Mouse (Mus musculus): ENCODE data around the gene Dusp23. TPM values are rescaled to one million over a fixed set of nuclear protein-coding genes. Genes with fewer than 3 reads are reported as not detected.
A peak's percentile ranks its signal among the peaks of the same experiment; 100 is the strongest.

Gene Dusp23
- polyA plus RNA-seq, 1 experiment = 10.0 TPM

- no peak for TF ChIP-seq GATA1 (IDR thresholded peaks at IDR 0.05; ENCODE audit: borderline replicate concordance, low read length)
- TF ChIP-seq FLI1 (IDR thresholded peaks at IDR 0.05; ENCODE audit: low read length) = no peak
Observed at GRCm38 (mm10) chr1:172651288-172651987, 18.7 kb upstream of the Dusp23 start.

GRCm38 (mm10) chr1:172650519-172651287 lies 17.9 kb upstream of the Dusp23 start:
- H3K9me3 ChIP-seq = no peaks in the 10 kb centered on the region
- TF ChIP-seq GATA1 (IDR thresholded peaks at IDR 0.05; ENCODE audit: borderline replicate concordance, low read length) (no peak), FLI1 (IDR thresholded peaks at IDR 0.05; ENCODE audit: low read length) (no peak)
- peaks cover 12% of the 10 kb centered on the region for H3K4me1 ChIP-seq
- peaks cover 10% of the 10 kb centered on the region for H3K27me3 ChIP-seq (replicated peaks)
- no peak overlapping the region for H3K4me3 ChIP-seq (replicated peaks)
- H3K36me3 ChIP-seq (replicated peaks; ENCODE audit: low read length) = no peaks in the 10 kb centered on the region

More at GRCm38 (mm10) chr1:172651288-172651987, 18.7 kb upstream of the Dusp23 start:
- Histone ChIP-seq H3K4me1 (peaks cover 12% of the 10 kb centered on the region), H3K4me3 (replicated peaks) (no peak overlapping the region), H3K36me3 (replicated peaks; ENCODE audit: low read length) (no peaks in the 10 kb centered on the region), H3K9me3 (no peaks in the 10 kb centered on the region), H3K27me3 (replicated peaks) (peaks cover 13% of the 10 kb centered on the region)

- Histone ChIP-seq H3K36me3 (replicated peaks; ENCODE audit: low read length) (no peaks in the 10 kb centered on the region), H3K4me3 (replicated peaks) (no peak overlapping the region), H3K9me3 (no peaks in the 10 kb centered on the region), H3K27me3 (replicated peaks) (peaks cover 13% of the 10 kb centered on the region), H3K4me1 (peaks cover 12% of the 10 kb centered on the region)
- TF ChIP-seq FLI1 (IDR thresholded peaks at IDR 0.05; ENCODE audit: low read length) = no peak
- TF ChIP-seq GATA1 (IDR thresholded peaks at IDR 0.05; ENCODE audit: borderline replicate concordance, low read length) = no peak
Observed at GRCm38 (mm10) chr1:172649396-172649795, 16.6 kb upstream of the Dusp23 start.

- Histone ChIP-seq H3K9me3 (no peaks in the 10 kb centered on the region), H3K36me3 (replicated peaks; ENCODE audit: low read length) (no peaks in the 10 kb centered on the region), H3K4me3 (replicated peaks) (no peak overlapping the region), H3K4me1 (no peaks in the 10 kb centered on the region), H3K27me3 (replicated peaks) (peaks cover 13% of the 10 kb centered on the region)
- no peak for TF ChIP-seq FLI1 (IDR thresholded peaks at IDR 0.05; ENCODE audit: low read length)
- TF ChIP-seq GATA1 (IDR thresholded peaks at IDR 0.05; ENCODE audit: borderline replicate concordance, low read length) = no peak
Observed at GRCm38 (mm10) chr1:172647236-172647635, 14.5 kb upstream of the Dusp23 start.

GRCm38 (mm10) chr1:172638781-172639180 lies 6.0 kb upstream of the Dusp23 start:
- H3K4me1 ChIP-seq = peaks cover 21% of the 10 kb centered on the region
- H3K4me3 ChIP-seq (replicated peaks) = no peak overlapping the region
- no peak for TF ChIP-seq FLI1 (IDR thresholded peaks at IDR 0.05; ENCODE audit: low read length)
- no peak for TF ChIP-seq GATA1 (IDR thresholded peaks at IDR 0.05; ENCODE audit: borderline replicate concordance, low read length)
- H3K9me3 ChIP-seq = peaks cover 3% of the 10 kb centered on the region
- H3K36me3 ChIP-seq (replicated peaks; ENCODE audit: low read length) = no peaks in the 10 kb centered on the region
- H3K27me3 ChIP-seq (replicated peaks) = peaks cover 10% of the 10 kb centered on the region

DNA sequence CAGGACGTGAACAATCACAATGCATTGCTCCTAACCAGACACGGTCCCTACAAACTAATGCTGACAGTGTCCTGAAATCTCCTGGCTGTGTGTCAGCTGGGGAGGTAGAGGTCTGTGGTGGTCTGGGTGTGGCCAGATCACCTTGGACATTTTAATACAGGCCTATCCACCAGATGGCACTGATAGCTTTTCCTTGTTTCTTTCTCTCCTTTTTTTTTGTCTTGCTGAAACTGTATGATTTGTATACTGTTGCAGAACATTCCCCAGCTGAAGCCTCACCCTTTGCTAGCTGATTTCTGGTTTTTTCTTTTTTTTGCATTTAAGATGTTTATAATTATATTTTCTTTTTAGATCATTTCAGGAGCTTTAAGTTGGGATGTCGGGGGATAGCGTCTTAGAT lies 5.0 kb upstream of the Dusp23 start:
- Histone ChIP-seq H3K36me3 (replicated peaks; ENCODE audit: low read length) (no peaks in the 10 kb centered on the region), H3K4me1 (peaks cover 25% of the 10 kb centered on the region), H3K4me3 (replicated peaks) (no peak overlapping the region), H3K9me3 (peaks cover 3% of the 10 kb centered on the region), H3K27me3 (replicated peaks) (peaks cover 10% of the 10 kb centered on the region)
- no peak for TF ChIP-seq FLI1 (IDR thresholded peaks at IDR 0.05; ENCODE audit: low read length)
- no peak for TF ChIP-seq GATA1 (IDR thresholded peaks at IDR 0.05; ENCODE audit: borderline replicate concordance, low read length)

- no peak for TF ChIP-seq FLI1 (IDR thresholded peaks at IDR 0.05; ENCODE audit: low read length)
- no peak for TF ChIP-seq GATA1 (IDR thresholded peaks at IDR 0.05; ENCODE audit: borderline replicate concordance, low read length)
- no peaks in the 10 kb centered on the region for H3K36me3 ChIP-seq (replicated peaks; ENCODE audit: low read length)
- peaks cover 3% of the 10 kb centered on the region for H3K9me3 ChIP-seq
- H3K4me3 ChIP-seq (replicated peaks) = no peak overlapping the region
- peaks cover 10% of the 10 kb centered on the region for H3K27me3 ChIP-seq (replicated peaks)
- H3K4me1 ChIP-seq = peaks cover 29% of the 10 kb centered on the region
Observed at GRCm38 (mm10) chr1:172636266-172636665, 3.5 kb upstream of the Dusp23 start.

DNA sequence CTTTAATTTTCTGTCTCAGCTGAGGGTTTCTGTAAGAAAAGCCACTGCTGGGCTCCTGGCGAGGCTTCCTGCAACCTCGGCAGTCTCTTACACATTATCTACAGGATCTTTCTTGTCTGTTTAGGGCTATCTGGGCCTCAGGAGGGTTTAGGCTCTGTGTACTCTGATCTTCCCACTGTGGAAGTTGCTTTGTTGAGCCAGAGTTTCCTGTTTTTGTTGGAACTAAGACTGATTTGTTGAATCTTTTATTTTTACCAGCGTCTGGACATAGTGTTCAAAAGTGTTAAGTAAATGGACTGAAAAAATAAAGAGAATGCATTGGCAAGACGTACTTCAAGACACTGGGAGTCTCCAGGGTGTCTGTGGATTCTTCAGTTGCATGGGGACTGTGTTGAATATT lies 2.5 kb upstream of the Dusp23 start:
- TF ChIP-seq GATA1 (IDR thresholded peaks at IDR 0.05; ENCODE audit: borderline replicate concordance, low read length) = no peak
- no peak for TF ChIP-seq FLI1 (IDR thresholded peaks at IDR 0.05; ENCODE audit: low read length)
- H3K36me3 ChIP-seq (replicated peaks; ENCODE audit: low read length) = no peaks in the 10 kb centered on the region
- peaks cover 29% of the 10 kb centered on the region for H3K4me1 ChIP-seq
- H3K9me3 ChIP-seq = peaks cover 3% of the 10 kb centered on the region
- H3K4me3 ChIP-seq (replicated peaks) = no peak overlapping the region
- H3K27me3 ChIP-seq (replicated peaks) = peaks cover 8% of the 10 kb centered on the region

- Histone ChIP-seq H3K4me3 (replicated peaks) (no peak overlapping the region), H3K36me3 (replicated peaks; ENCODE audit: low read length) (no peaks in the 10 kb centered on the region), H3K27me3 (replicated peaks) (peaks cover 8% of the 10 kb centered on the region), H3K4me1 (peaks cover 29% of the 10 kb centered on the region), H3K9me3 (peaks cover 3% of the 10 kb centered on the region)
- TF ChIP-seq FLI1 (IDR thresholded peaks at IDR 0.05; ENCODE audit: low read length) = no peak
Observed at GRCm38 (mm10) chr1:172634136-172634535, 1.4 kb upstream of the Dusp23 start.

DNA sequence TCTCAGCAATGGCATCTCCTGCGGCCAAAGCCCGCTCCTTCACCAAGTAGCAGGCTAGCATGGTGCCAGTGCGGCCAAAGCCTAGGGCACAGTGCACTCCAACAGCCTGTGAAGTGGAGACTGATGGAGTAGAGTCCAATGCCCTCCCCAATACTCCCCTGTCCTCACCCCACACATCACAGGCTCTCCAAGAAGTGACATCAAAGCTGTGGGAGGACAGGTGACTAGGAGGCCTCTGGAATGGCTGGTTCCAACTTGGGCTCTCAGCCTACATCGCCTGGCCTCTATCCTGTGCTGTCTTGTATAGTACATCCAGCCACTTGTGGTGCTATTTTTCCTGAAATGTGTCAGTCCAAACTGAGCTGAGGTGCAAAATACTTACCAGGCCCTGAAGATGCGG lies 1.0 kb downstream of the Dusp23 start:
- peaks cover 29% of the 10 kb centered on the region for H3K4me1 ChIP-seq
- no peak for TF ChIP-seq GATA1 (IDR thresholded peaks at IDR 0.05; ENCODE audit: borderline replicate concordance, low read length)
- TF ChIP-seq FLI1 (IDR thresholded peaks at IDR 0.05; ENCODE audit: low read length) = no peak
- peaks cover 19% of the 10 kb centered on the region for H3K9me3 ChIP-seq
- peak overlapping the region; percentile 18 for H3K4me3 ChIP-seq (replicated peaks)
- peaks cover 5% of the 10 kb centered on the region for H3K27me3 ChIP-seq (replicated peaks)
- no peaks in the 10 kb centered on the region for H3K36me3 ChIP-seq (replicated peaks; ENCODE audit: low read length)
